Mouse (Mus musculus): ENCODE results near the gene Mesp2. TPM values are rescaled to one million over a fixed set of nuclear protein-coding genes. Genes with fewer than 3 reads are reported as not detected.

Mesp2 gene
- polyA plus RNA-seq, 1 experiment = 0.33 TPM

GRCm38 (mm10) chr7:79828341-79828740 lies 17.8 kb downstream of the Mesp2 start:
- TF ChIP-seq POLR2A (IDR thresholded peaks at IDR 0.05; ENCODE audit: low read depth, low read length) (no peak), CTCF (IDR thresholded peaks at IDR 0.05; ENCODE audit: extremely low read depth, insufficient read length, insufficient replicate concordance, low read depth, low read length) (no peak)
- Histone ChIP-seq H3K27ac (ENCODE audit: insufficient read depth, low read depth, low read length) (no peak overlapping the region), H3K27me3 (ENCODE audit: control insufficient read depth, insufficient read depth, low read length) (no peaks in the 10 kb centered on the region), H3K4me3 (ENCODE audit: low read depth, low read length) (no peak overlapping the region), H3K4me1 (ENCODE audit: control insufficient read depth, insufficient read depth, insufficient read length, low read length) (no peaks in the 10 kb centered on the region; the same call in 1 of the 2 replicates), H3K36me3 (ENCODE audit: control insufficient read depth, insufficient read depth, low read length) (peaks cover 70% of the 10 kb centered on the region)
- WGBS = 80% methylated on average over 3 of the region's 3 CpGs

- peak overlapping the region; percentile 13; the same call in 1 of the 2 replicates for H3K27ac ChIP-seq (ENCODE audit: insufficient read depth, low read depth, low read length)
- WGBS = 46% methylated on average over 6 of the region's 6 CpGs
Measured at GRCm38 (mm10) chr7:79831145-79831544, 20.6 kb downstream of the Mesp2 start.

DNA sequence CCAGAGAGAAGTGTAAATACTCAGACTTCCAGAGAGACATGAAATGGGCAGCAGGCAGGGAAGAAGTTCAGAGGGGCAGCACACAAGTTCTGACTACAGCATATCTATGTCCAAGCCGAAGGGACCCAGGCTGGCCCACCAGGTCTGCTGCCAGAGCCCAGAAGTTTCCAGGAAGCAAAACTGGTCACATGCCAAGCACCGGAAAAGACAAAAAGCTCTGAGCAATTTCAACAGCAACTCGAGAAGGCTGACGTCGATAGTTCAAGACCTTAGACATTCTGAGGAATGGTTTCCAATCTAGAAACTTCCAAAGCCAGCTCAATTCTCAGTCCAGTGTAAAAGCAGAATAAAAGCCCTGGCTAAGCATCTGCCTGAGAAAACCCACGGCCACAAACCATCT lies 21.1 kb downstream of the Mesp2 start:
- Histone ChIP-seq H3K27me3 (ENCODE audit: control insufficient read depth, insufficient read depth, low read length) (no peaks in the 10 kb centered on the region), H3K4me3 (ENCODE audit: low read depth, low read length) (peak overlapping the region; percentile 33), H3K4me1 (ENCODE audit: control insufficient read depth, insufficient read depth, insufficient read length, low read length) (peaks cover 14% of the 10 kb centered on the region; the same call in 1 of the 2 replicates), H3K27ac (ENCODE audit: insufficient read depth, low read depth, low read length) (peak overlapping the region; percentile 13; the same call in 1 of the 2 replicates), H3K36me3 (ENCODE audit: control insufficient read depth, insufficient read depth, low read length) (peaks cover 74% of the 10 kb centered on the region)
- TF ChIP-seq POLR2A (IDR thresholded peaks at IDR 0.05; ENCODE audit: low read depth, low read length) = no peak
- TF ChIP-seq CTCF (IDR thresholded peaks at IDR 0.05; ENCODE audit: extremely low read depth, insufficient read length, insufficient replicate concordance, low read depth, low read length) = no peak
- 64% methylated on average over 6 of the region's 6 CpGs for WGBS

More at GRCm38 (mm10) chr7:79831145-79831544, 20.6 kb downstream of the Mesp2 start:
- peaks cover 74% of the 10 kb centered on the region for H3K36me3 ChIP-seq (ENCODE audit: control insufficient read depth, insufficient read depth, low read length)
- peak overlapping the region; percentile 18 for H3K4me3 ChIP-seq (ENCODE audit: low read depth, low read length)
- H3K27me3 ChIP-seq (ENCODE audit: control insufficient read depth, insufficient read depth, low read length) = no peaks in the 10 kb centered on the region
- peaks cover 10% of the 10 kb centered on the region; the same call in 1 of the 2 replicates for H3K4me1 ChIP-seq (ENCODE audit: control insufficient read depth, insufficient read depth, insufficient read length, low read length)
- TF ChIP-seq CTCF (IDR thresholded peaks at IDR 0.05; ENCODE audit: extremely low read depth, insufficient read length, insufficient replicate concordance, low read depth, low read length) (no peak), POLR2A (IDR thresholded peaks at IDR 0.05; ENCODE audit: low read depth, low read length) (no peak)

- Histone ChIP-seq H3K4me3 (ENCODE audit: low read depth, low read length) (peak overlapping the region; percentile 36; the same call in 1 of the 2 replicates), H3K36me3 (ENCODE audit: control insufficient read depth, insufficient read depth, low read length) (peaks cover 72% of the 10 kb centered on the region), H3K27ac (ENCODE audit: insufficient read depth, low read depth, low read length) (no peak overlapping the region), H3K27me3 (ENCODE audit: control insufficient read depth, insufficient read depth, low read length) (no peaks in the 10 kb centered on the region), H3K4me1 (ENCODE audit: control insufficient read depth, insufficient read depth, insufficient read length, low read length) (peaks cover 23% of the 10 kb centered on the region; the same call in 1 of the 2 replicates)
- TF ChIP-seq CTCF (IDR thresholded peaks at IDR 0.05; ENCODE audit: extremely low read depth, insufficient read length, insufficient replicate concordance, low read depth, low read length) = no peak
- TF ChIP-seq POLR2A (IDR thresholded peaks at IDR 0.05; ENCODE audit: low read depth, low read length) = no peak
Measured at GRCm38 (mm10) chr7:79832980-79833379, 22.5 kb downstream of the Mesp2 start.

GRCm38 (mm10) chr7:79835196-79835595 lies 24.7 kb downstream of the Mesp2 start:
- peak overlapping the region; percentile 41 for H3K27ac ChIP-seq (ENCODE audit: insufficient read depth, low read depth, low read length)

DNA sequence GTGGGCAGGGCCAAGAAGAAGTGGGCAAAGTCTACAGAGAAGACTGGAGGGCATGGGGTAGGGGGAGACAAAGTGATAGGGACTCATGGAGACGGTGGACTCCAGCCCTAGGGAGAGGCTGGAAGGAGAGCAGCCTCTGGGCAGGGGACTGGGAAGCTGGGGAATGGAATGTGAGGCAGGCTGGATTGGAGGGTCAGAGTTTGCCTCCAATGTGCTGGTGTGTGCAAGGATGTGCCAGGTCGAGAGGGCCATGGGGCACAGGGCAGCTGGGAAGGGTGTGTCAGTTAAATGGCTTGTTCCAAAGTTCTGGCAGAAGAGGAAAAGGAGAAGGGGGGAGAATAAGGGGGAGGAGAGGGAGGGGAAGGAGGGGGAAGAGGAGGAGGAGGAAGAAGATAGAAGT lies 26.7 kb downstream of the Mesp2 start:
- peaks cover 25% of the 10 kb centered on the region; the same call in 1 of the 2 replicates for H3K4me1 ChIP-seq (ENCODE audit: control insufficient read depth, insufficient read depth, insufficient read length, low read length)
- no peaks in the 10 kb centered on the region for H3K27me3 ChIP-seq (ENCODE audit: control insufficient read depth, insufficient read depth, low read length)
- WGBS = 21% methylated on average over 2 of the region's 2 CpGs
- peak overlapping the region; percentile 74 for H3K27ac ChIP-seq (ENCODE audit: insufficient read depth, low read depth, low read length)
- H3K4me3 ChIP-seq (ENCODE audit: low read depth, low read length) = peak overlapping the region; percentile 44
- TF ChIP-seq CTCF (IDR thresholded peaks at IDR 0.05; ENCODE audit: extremely low read depth, insufficient read length, insufficient replicate concordance, low read depth, low read length) (no peak), POLR2A (IDR thresholded peaks at IDR 0.05; ENCODE audit: low read depth, low read length) (no peak)
- H3K36me3 ChIP-seq (ENCODE audit: control insufficient read depth, insufficient read depth, low read length) = peaks cover 91% of the 10 kb centered on the region

More at GRCm38 (mm10) chr7:79835196-79835595, 24.7 kb downstream of the Mesp2 start:
- Histone ChIP-seq H3K36me3 (ENCODE audit: control insufficient read depth, insufficient read depth, low read length) (peaks cover 90% of the 10 kb centered on the region), H3K27me3 (ENCODE audit: control insufficient read depth, insufficient read depth, low read length) (no peaks in the 10 kb centered on the region), H3K4me1 (ENCODE audit: control insufficient read depth, insufficient read depth, insufficient read length, low read length) (peaks cover 25% of the 10 kb centered on the region; the same call in 1 of the 2 replicates), H3K4me3 (ENCODE audit: low read depth, low read length) (peak overlapping the region; percentile 40)
- no peak for TF ChIP-seq POLR2A (IDR thresholded peaks at IDR 0.05; ENCODE audit: low read depth, low read length)
- no peak for TF ChIP-seq CTCF (IDR thresholded peaks at IDR 0.05; ENCODE audit: extremely low read depth, insufficient read length, insufficient replicate concordance, low read depth, low read length)
- 89% methylated on average over 6 of the region's 6 CpGs for WGBS

GRCm38 (mm10) chr7:79842163-79842562 lies 31.6 kb downstream of the Mesp2 start:
- 25% methylated on average over 7 of the region's 7 CpGs for WGBS
- H3K36me3 ChIP-seq (ENCODE audit: control insufficient read depth, insufficient read depth, low read length) = peaks cover 44% of the 10 kb centered on the region
- no peak for TF ChIP-seq CTCF (IDR thresholded peaks at IDR 0.05; ENCODE audit: extremely low read depth, insufficient read length, insufficient replicate concordance, low read depth, low read length)
- TF ChIP-seq POLR2A (IDR thresholded peaks at IDR 0.05; ENCODE audit: low read depth, low read length) = peak; percentile 92
- H3K27ac ChIP-seq (ENCODE audit: insufficient read depth, low read depth, low read length) = peak overlapping the region; percentile 88
- H3K4me3 ChIP-seq (ENCODE audit: low read depth, low read length) = peak overlapping the region; percentile 72
- peaks cover 24% of the 10 kb centered on the region for H3K4me1 ChIP-seq (ENCODE audit: control insufficient read depth, insufficient read depth, insufficient read length, low read length)
- H3K27me3 ChIP-seq (ENCODE audit: control insufficient read depth, insufficient read depth, low read length) = no peaks in the 10 kb centered on the region

All from small intestine, adult 2 months (tissue).